Mouse (Mus musculus) urinary bladder, postnatal 36 days (tissue): Measurements from ENCODE around the gene Tmem164.

Experiments
- DNase-seq, 2 experiments: peaks; one replicate each; pipeline ENCODE4 v3.0.0; 2022; ENCODE audit warnings: low spot score in 2 of 2, mixed read lengths in 1 of 2

The Tmem164 gene

GRCm38 (mm10) chrX:142688509-142688908 is 7.3 kb downstream of the Tmem164 start:
- DNase-seq = no peak

GRCm38 (mm10) chrX:142693256-142693655 is 12.1 kb downstream of the Tmem164 start:
- no peak for DNase-seq

GRCm38 (mm10) chrX:142694338-142694737 is 13.1 kb downstream of the Tmem164 start:
- DNase-seq = no peak

GRCm38 (mm10) chrX:142694856-142695255 is 13.7 kb downstream of the Tmem164 start:
- DNase-seq = no peak

- DNase-seq = no peak
Measured at GRCm38 (mm10) chrX:142696789-142697188, 15.6 kb downstream of the Tmem164 start.

- no peak for DNase-seq
Measured at GRCm38 (mm10) chrX:142697545-142698204, 16.5 kb downstream of the Tmem164 start.

GRCm38 (mm10) chrX:142698212-142698611 is 17.0 kb downstream of the Tmem164 start:
- DNase-seq = no peak

GRCm38 (mm10) chrX:142702094-142702493 is 20.9 kb downstream of the Tmem164 start:
- DNase-seq = no peak

- no peak for DNase-seq
Measured at GRCm38 (mm10) chrX:142702566-142702965, 21.4 kb downstream of the Tmem164 start.

- DNase-seq = no peak
Measured at GRCm38 (mm10) chrX:142703953-142704352, 22.7 kb downstream of the Tmem164 start.

- no peak for DNase-seq
Measured at GRCm38 (mm10) chrX:142708257-142708656, 27.1 kb downstream of the Tmem164 start.

GRCm38 (mm10) chrX:142716014-142716413 is 34.8 kb downstream of the Tmem164 start:
- no peak for DNase-seq

- no peak for DNase-seq
Measured at GRCm38 (mm10) chrX:142717958-142718478, 36.8 kb downstream of the Tmem164 start.

GRCm38 (mm10) chrX:142718759-142719158 is 37.6 kb downstream of the Tmem164 start:
- DNase-seq = no peak

GRCm38 (mm10) chrX:142721897-142722296 is 40.7 kb downstream of the Tmem164 start:
- DNase-seq = no peak

GRCm38 (mm10) chrX:142724203-142724602 is 43.0 kb downstream of the Tmem164 start:
- DNase-seq = no peak

- DNase-seq = no peak
Measured at GRCm38 (mm10) chrX:142725571-142725970, 44.4 kb downstream of the Tmem164 start.

GRCm38 (mm10) chrX:142726311-142726710 is 45.1 kb downstream of the Tmem164 start:
- DNase-seq = no peak

GRCm38 (mm10) chrX:142727847-142728246 is 46.6 kb downstream of the Tmem164 start:
- DNase-seq = no peak

- DNase-seq = no peak
Measured at GRCm38 (mm10) chrX:142729040-142729439, 47.8 kb downstream of the Tmem164 start.

GRCm38 (mm10) chrX:142729482-142729881 is 48.3 kb downstream of the Tmem164 start:
- DNase-seq = no peak

GRCm38 (mm10) chrX:142737099-142737498 is 55.9 kb downstream of the Tmem164 start:
- DNase-seq = no peak

- peak; percentile 8 to 50 for DNase-seq
Measured at GRCm38 (mm10) chrX:142737719-142738118, 56.5 kb downstream of the Tmem164 start.

- no peak for DNase-seq
Measured at GRCm38 (mm10) chrX:142747428-142747827, 66.2 kb downstream of the Tmem164 start.
